Mouse (Mus musculus): ENCODE results near the gene Krcc1.

Krcc1 gene

GRCm38 (mm10) chr6:71332236-71332965 is 60.9 kb downstream of the Krcc1 start:
- DNase-seq (ENCODE audit: low spot score), result no peak

GRCm38 (mm10) chr6:71333031-71333430 is 61.6 kb downstream of the Krcc1 start:
- no peak for DNase-seq (ENCODE audit: low spot score)

GRCm38 (mm10) chr6:71333578-71334273 is 62.2 kb downstream of the Krcc1 start:
- no peak for DNase-seq (ENCODE audit: low spot score)

All from adipocyte (in vitro differentiated cells).